Mouse (Mus musculus) myocyte (in vitro differentiated cells): ENCODE results near the gene Gm10570.

Experiments used
- E2F4 ChIP-seq: IDR thresholded peaks from one replicate; pipeline ENCODE4 v1.6.1; 2011; ENCODE audit warnings: mild to moderate bottlenecking, control low read depth, moderate library complexity; ENCODE audit not compliant: insufficient read depth
- MYOG ChIP-seq, 3 experiments: IDR thresholded peaks; one replicate each; pipeline ENCODE4 v1.6.1; 2011; ENCODE audit warnings: control low read depth in 2 of 3, low read depth in 2 of 3, mild to moderate bottlenecking in 2 of 3; ENCODE audit not compliant: insufficient read length in 2 of 3, control insufficient read depth in 1 of 3, insufficient read depth in 1 of 3
- POLR2A ChIP-seq: IDR thresholded peaks from one replicate; pipeline ENCODE4 v1.6.1; 2011; ENCODE audit warnings: low read depth, mild to moderate bottlenecking, control low read depth, moderate library complexity; ENCODE audit not compliant: insufficient read length

GRCm38 (mm10) chr4:130282856-130283255 is 25.6 kb downstream of the Gm10570 start:
- peak; percentile 69 to 99 (median 91) for TF ChIP-seq MYOG (IDR thresholded peaks at IDR 0.05; ENCODE audit: control insufficient read depth in 1 of 3, insufficient read depth in 1 of 3, insufficient read length in 2 of 3, low read depth in 2 of 3)
- TF ChIP-seq POLR2A = no peak
- TF ChIP-seq E2F4 = no peak
